Mouse (Mus musculus): Measurements from ENCODE around the gene Epha1. TPM values are rescaled to one million over a fixed set of nuclear protein-coding genes. Genes with fewer than 3 reads are reported as not detected.

The Epha1 gene
- polyA plus RNA-seq, 1 experiment from 2014 or later: 0.27 TPM

- ChIA-PET POLR2A (interaction anchor here (1.1 to 1.2 kb wide), 3 partner anchors 8 to 14 kb away, joined by 3 to 6 read pairs (median 4); no protein-coding TSS in a partner anchor), CTCF (interaction anchor here (1.2 to 2.1 kb wide), 3 partner anchors 10 to 18 kb away, joined by 3 to 7 read pairs (median 5); partner anchors contain the start of gene Epha1)
- no peaks in the 10 kb centered on the region for H3K27me3 ChIP-seq
- in situ Hi-C loops (cut with MboI; ENCODE audit: low pct_unique_long_range_greater_than_20kb): no loop called here
- no peak for TF ChIP-seq CTCF (IDR thresholded peaks at IDR 0.05)
- DNase-seq (ENCODE audit: low read depth, low spot score) (no peak), ATAC-seq (no peak)
Measured at GRCm38 (mm10) chr6:42362974-42363373, 10.1 kb downstream of the Epha1 start.

- in situ Hi-C loops (cut with MboI; ENCODE audit: low pct_unique_long_range_greater_than_20kb): no loop called here
Measured at GRCm38 (mm10) chr6:42362497-42362896, 10.6 kb downstream of the Epha1 start.

DNA sequence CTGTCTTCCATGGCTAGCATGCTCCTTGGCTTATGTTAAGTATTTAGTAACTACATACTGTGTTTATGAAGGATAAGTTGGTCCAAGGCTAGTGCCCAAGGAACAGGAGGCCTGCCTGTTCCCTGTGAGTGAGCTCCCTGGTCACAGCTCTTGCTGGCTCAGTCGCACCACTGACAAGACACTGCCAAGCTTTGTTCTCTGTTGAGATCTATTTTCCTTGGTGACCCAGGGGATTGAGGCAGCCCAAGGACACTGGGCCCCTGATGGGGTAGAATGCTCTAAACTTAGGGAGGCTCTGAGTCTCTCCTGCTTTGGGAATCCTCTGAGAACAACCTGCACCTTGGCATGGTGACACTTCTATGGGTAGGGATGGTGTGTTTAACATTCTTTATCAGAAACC is 11.0 kb downstream of the Epha1 start:
- TF ChIP-seq CTCF (IDR thresholded peaks at IDR 0.05): no peak
- CTCF ChIA-PET: interaction anchor here (1.2 to 2.1 kb wide), 3 partner anchors 14 to 19 kb away, joined by 3 to 5 read pairs (median 5); no protein-coding TSS in a partner anchor
- DNase-seq (ENCODE audit: low read depth, low spot score): no peak
- H3K27me3 ChIP-seq: no peaks in the 10 kb centered on the region
- POLR2A ChIA-PET: interaction anchor here (0.6 to 1.2 kb wide), 4 partner anchors 10 to 65 kb away, joined by 3 to 4 read pairs (median 4); no protein-coding TSS in a partner anchor
- in situ Hi-C loops (cut with MboI; ENCODE audit: low pct_unique_long_range_greater_than_20kb): no loop called here
- ATAC-seq: peak; percentile 11

More at GRCm38 (mm10) chr6:42362497-42362896, 10.6 kb downstream of the Epha1 start:
- ATAC-seq (no peak), DNase-seq (ENCODE audit: low read depth, low spot score) (no peak)
- ChIA-PET CTCF (interaction anchor here (1.2 to 2.1 kb wide), 4 partner anchors 10 to 18 kb away, joined by 3 to 7 read pairs (median 5); partner anchors contain the start of gene Epha1), POLR2A (interaction anchor here (0.6 to 1.2 kb wide), 5 partner anchors 8 to 65 kb away, joined by 3 to 4 read pairs (median 4); no protein-coding TSS in a partner anchor)
- no peaks in the 10 kb centered on the region for H3K27me3 ChIP-seq
- no peak for TF ChIP-seq CTCF (IDR thresholded peaks at IDR 0.05)

DNA sequence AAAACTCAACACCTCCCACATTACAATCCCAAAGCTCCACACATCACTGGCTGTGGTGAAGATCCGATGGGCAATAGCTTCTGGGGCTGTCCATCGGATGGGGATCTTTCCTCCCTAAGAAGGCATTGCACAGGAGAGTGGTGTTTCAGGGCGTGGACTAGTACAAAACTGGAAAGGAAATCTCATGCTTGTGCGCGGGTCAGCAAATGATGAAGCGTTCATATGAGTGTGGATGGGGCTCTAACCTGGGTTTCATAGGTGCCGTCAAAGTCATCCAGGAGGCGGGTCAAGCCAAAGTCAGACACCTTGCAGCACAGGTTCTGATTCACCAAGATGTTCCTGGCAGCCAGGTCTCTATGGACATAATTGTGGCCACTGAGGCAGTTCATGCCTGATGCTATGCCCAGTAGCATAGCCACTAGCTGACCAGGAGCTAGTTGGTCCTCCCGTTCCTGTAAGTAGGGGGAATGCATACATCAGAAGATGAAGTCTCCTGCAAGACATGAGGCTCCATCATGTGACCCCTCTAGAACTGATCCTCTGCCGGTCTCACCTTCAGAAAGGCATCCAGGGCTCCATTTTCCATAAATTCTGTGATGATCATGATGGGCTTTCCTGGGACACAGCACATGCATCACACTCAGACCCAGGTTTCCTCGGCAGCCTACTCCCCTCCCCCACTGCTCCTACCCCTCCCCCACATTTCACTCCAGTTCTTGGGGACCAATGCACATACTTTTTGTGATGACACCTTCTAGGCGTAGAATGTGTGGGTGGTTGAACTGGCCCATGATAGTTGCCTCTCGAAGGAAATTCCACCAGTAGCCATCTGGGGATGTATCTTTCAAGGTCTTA is 11.8 kb downstream of the Epha1 start:
- no peaks in the 10 kb centered on the region for H3K27me3 ChIP-seq
- ChIA-PET CTCF (interaction anchor here (1.6 kb wide), 1 partner anchor 13 kb away, joined by 5 read pairs; no protein-coding TSS in a partner anchor), POLR2A (interaction anchor here (0.9 to 1.7 kb wide), 5 partner anchors 9 to 64 kb away, joined by 3 to 5 read pairs (median 4); no protein-coding TSS in a partner anchor)
- DNase-seq (ENCODE audit: low read depth, low spot score) (no peak), ATAC-seq (no peak)
- in situ Hi-C loops (cut with MboI; ENCODE audit: low pct_unique_long_range_greater_than_20kb): no loop called here
- no peak for TF ChIP-seq CTCF (IDR thresholded peaks at IDR 0.05)

DNA sequence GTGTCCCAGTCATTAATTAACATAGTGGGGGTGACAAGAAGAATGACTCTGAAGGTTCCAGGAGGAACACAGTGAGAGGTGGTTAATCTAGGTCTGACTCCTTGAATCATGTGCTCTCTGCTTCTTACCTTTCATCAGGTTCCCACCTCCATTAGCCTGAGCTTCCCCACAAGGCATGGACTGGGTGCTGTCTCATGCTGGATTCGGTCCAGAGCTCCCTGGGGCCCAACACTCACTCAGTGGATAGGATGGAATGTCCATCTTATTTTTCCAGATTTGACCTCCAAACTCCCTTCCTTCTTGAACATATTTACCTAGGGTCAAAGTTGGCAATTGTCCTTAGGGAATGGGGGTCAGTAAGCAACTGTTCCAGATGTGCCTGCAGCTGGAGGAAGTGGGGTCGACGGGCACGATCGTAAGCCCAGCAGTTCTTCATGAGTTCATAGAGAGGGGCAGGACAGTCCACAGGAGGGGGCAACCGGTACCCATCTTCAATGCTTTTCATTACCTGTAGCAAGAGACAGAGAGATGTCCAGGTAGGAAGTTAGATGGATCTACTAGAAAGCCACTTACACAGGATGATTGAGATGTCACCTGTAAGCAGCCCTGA is 12.7 kb downstream of the Epha1 start:
- no peak for TF ChIP-seq CTCF (IDR thresholded peaks at IDR 0.05)
- in situ Hi-C loops (cut with MboI; ENCODE audit: low pct_unique_long_range_greater_than_20kb): no loop called here
- no peaks in the 10 kb centered on the region for H3K27me3 ChIP-seq
- ChIA-PET CTCF (interaction anchor here (0.6 to 1.7 kb wide), 2 partner anchors 12 to 13 kb away, joined by 3 to 4 read pairs; no protein-coding TSS in a partner anchor), POLR2A (interaction anchor here (1.0 to 1.7 kb wide), 2 partner anchors 8 to 12 kb away, joined by 4 to 5 read pairs; no protein-coding TSS in a partner anchor)
- ATAC-seq: no peak
- DNase-seq (ENCODE audit: low read depth, low spot score): no peak

DNA sequence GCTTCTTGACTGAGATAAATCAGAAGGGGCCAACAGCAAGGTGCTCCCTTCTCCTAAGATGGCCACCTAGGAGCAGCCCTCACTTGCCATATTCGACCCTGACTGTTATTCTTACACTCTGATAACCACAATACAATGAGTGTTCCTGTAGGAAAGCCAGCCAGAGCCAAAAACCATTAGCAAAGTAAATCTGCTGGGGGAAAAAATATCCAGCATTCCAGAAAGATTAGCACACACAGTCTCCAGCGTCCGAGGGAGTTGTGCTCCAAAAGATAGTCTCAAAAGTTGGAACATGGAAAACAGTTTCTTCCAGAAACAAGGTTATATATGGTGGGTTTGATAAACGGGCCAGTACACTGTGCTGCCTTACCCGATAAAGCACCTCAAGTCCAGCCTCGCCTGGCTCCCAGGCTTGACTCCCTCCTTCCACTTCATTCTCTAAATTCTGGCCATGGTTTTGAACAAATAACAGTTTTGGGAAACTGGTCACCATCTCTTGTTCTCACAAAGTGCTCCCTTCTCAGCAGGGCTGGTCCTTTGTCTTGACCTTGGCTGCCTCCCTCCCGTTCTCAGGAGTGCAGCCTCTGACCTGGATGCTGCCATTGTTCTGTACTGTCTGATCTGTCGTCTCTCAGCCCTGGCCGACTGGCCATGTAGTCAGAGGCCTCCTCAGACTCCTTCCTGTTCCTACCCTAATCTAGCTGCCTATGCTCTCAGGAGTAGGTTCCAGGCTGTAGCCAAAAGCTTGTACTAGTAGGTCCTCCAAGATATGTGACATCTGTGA is 13.5 kb downstream of the Epha1 start:
- no peaks in the 10 kb centered on the region for H3K27me3 ChIP-seq
- ATAC-seq: peak; percentile 27
- in situ Hi-C loops (cut with MboI; ENCODE audit: low pct_unique_long_range_greater_than_20kb): no loop called here
- POLR2A ChIA-PET: interaction anchor here (1.7 kb wide), 1 partner anchor 7 kb away, joined by 5 read pairs; no protein-coding TSS in a partner anchor
- CTCF ChIA-PET: interaction anchor here (1.7 kb wide), 1 partner anchor 14 kb away, joined by 3 read pairs; no protein-coding TSS in a partner anchor
- DNase-seq (ENCODE audit: low read depth, low spot score): no peak
- TF ChIP-seq CTCF (IDR thresholded peaks at IDR 0.05): no peak

DNA sequence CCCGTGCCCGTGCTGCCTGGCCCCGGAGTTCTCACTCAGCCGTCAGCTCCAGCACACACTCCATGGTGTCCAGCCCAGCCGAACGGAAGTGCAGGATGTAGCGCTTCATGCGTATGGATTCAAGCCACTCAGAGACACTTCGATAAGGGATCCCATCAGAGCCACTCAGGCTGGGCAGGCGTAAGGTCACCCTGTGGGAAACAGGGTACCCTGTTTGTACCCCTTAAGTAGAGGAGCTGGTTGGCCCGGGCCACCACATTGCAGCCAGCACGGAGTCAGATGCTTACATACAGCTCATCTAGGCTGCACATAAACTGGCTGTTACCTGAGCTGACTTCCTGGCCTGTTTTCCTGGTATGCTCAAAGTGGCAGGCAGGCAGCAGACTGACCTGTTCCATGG is 14.2 kb downstream of the Epha1 start:
- no peak for ATAC-seq
- CTCF ChIA-PET: interaction anchor here (1.7 kb wide), 1 partner anchor 15 kb away, joined by 3 read pairs; no protein-coding TSS in a partner anchor

GRCm38 (mm10) chr6:42357901-42358300 is 15.2 kb downstream of the Epha1 start:
- CTCF ChIA-PET: interaction anchor here (0.9 kb wide), 1 partner anchor 14 kb away, joined by 3 read pairs; no protein-coding TSS in a partner anchor
- in situ Hi-C loops (cut with MboI; ENCODE audit: low pct_unique_long_range_greater_than_20kb): no loop called here
- ATAC-seq (no peak), DNase-seq (ENCODE audit: low read depth, low spot score) (no peak)
- TF ChIP-seq CTCF (IDR thresholded peaks at IDR 0.05): no peak
- H3K27me3 ChIP-seq: no peaks in the 10 kb centered on the region
- POLR2A ChIA-PET: no interaction called here

More for the DNA sequence above, 14.2 kb downstream of the Epha1 start:
- POLR2A ChIA-PET: no interaction called here
- H3K27me3 ChIP-seq: no peaks in the 10 kb centered on the region
- no peak for DNase-seq (ENCODE audit: low read depth, low spot score)
- in situ Hi-C loops (cut with MboI; ENCODE audit: low pct_unique_long_range_greater_than_20kb): no loop called here
- no peak for TF ChIP-seq CTCF (IDR thresholded peaks at IDR 0.05)

- DNase-seq (ENCODE audit: low read depth, low spot score): no peak
- H3K27me3 ChIP-seq: no peaks in the 10 kb centered on the region
- in situ Hi-C loops (cut with MboI; ENCODE audit: low pct_unique_long_range_greater_than_20kb): no loop called here
- ChIA-PET CTCF (interaction anchor here (0.9 kb wide), 1 partner anchor 15 kb away, joined by 3 read pairs; no protein-coding TSS in a partner anchor), POLR2A (no interaction called here)
- no peak for ATAC-seq
- TF ChIP-seq CTCF (IDR thresholded peaks at IDR 0.05): no peak
Measured at GRCm38 (mm10) chr6:42356913-42357312, 16.2 kb downstream of the Epha1 start.

Data from Patski (cell line).